Mouse (Mus musculus) midbrain, postnatal 0 days (tissue): ENCODE measurements at regions not wholly inside any gene's neighbourhood (a gene's known extent, or its start where the extent isn't known, plus 50 kb on each side); places are given as distances from the start of the nearest gene placed in this dataset.

Experiments
- ATAC-seq: fragments of 200-750 bp; cut with Nextera tagmentation; 2 replicates; pipeline ENCODE4 v1.8.0; 2017; ENCODE audit warnings: moderate number of reproducible peaks, mild to moderate bottlenecking, moderate TSS enrichment, moderate library complexity; ENCODE audit not compliant: low FRiP score
- DNase-seq: peaks from one replicate; pipeline ENCODE4 v3.0.0-alpha.2; 2015; ENCODE audit warnings: low spot score
- H3K27ac ChIP-seq: fragments of 300-500 bp; sonication (generic); 2 replicates; pipeline ENCODE4 v1.5.1; 2014; ENCODE audit warnings: low read depth, mild to moderate bottlenecking, low read length, mixed read lengths
- H3K27me3 ChIP-seq: fragments of 300-500 bp; sonication (generic); 2 replicates; pipeline ENCODE4 v1.6.1; 2014; ENCODE audit warnings: low read length, control low read depth, mixed read lengths; ENCODE audit not compliant: insufficient read depth
- H3K36me3 ChIP-seq: fragments of 300-500 bp; sonication (generic); 2 replicates; pipeline ENCODE4 v1.6.1; 2014; ENCODE audit warnings: low read length, control low read depth, mixed read lengths; ENCODE audit not compliant: insufficient read depth
- H3K4me1 ChIP-seq: fragments of 300-500 bp; sonication (generic); 2 replicates; pipeline ENCODE4 v1.6.1; 2014; ENCODE audit warnings: mild to moderate bottlenecking, control low read depth, antibody characterized with exemption, low read length, mixed read lengths; ENCODE audit not compliant: insufficient read depth
- H3K4me2 ChIP-seq: fragments of 300-500 bp; sonication (generic); 2 replicates; pipeline ENCODE4 v1.6.1; 2014; ENCODE audit warnings: low read depth, mild to moderate bottlenecking, low read length, mixed read lengths; ENCODE audit not compliant: poor library complexity, severe bottlenecking
- H3K4me3 ChIP-seq: fragments of 300-500 bp; sonication (generic); 2 replicates; pipeline ENCODE4 v1.5.1; 2014; ENCODE audit warnings: low read depth, mild to moderate bottlenecking, low read length, moderate library complexity
- H3K9ac ChIP-seq: fragments of 300-500 bp; sonication (generic); replicated peaks from 2 replicates; pipeline ENCODE4 v1.6.1; 2014; ENCODE audit warnings: mild to moderate bottlenecking, low read length, moderate library complexity, mixed read lengths; ENCODE audit not compliant: poor library complexity, severe bottlenecking
- H3K9me3 ChIP-seq: fragments of 300-500 bp; sonication (generic); 2 replicates; pipeline ENCODE4 v1.6.1; 2016; ENCODE audit warnings: low read length, control low read depth
- CTCF ChIP-seq: IDR thresholded peaks from 2 replicates; pipeline ENCODE4 v1.5.1; 2016; ENCODE audit warnings: antibody characterized with exemption, mild to moderate bottlenecking
- WGBS: fragments of 180-500 bp; shearing (Covaris S2); extraction: QIAGEN DNeasy Blood & Tissue Kit; methylation state at CpG from one replicate; pipeline ENCODE4 v1.1.7; 2014; 5-methylcytosine and 5-hydroxymethylcytosine counted together

GRCm38 (mm10) chr7:75370595-75371519 lies 61.8 kb upstream of the Sv2b start:
- Histone ChIP-seq H3K4me3 (no peak overlapping the region), H3K36me3 (no peaks in the 10 kb centered on the region), H3K27ac (no peak overlapping the region), H3K27me3 (no peaks in the 10 kb centered on the region), H3K9me3 (no peaks in the 10 kb centered on the region), H3K9ac (no peak overlapping the region), H3K4me1 (no peaks in the 10 kb centered on the region), H3K4me2 (no peak overlapping the region)
- peak; percentile 93 for DNase-seq
- ATAC-seq = peak; percentile 82
- 52% methylated on average over 12 of the region's 12 CpGs for WGBS
- TF ChIP-seq CTCF = peak; percentile 93

GRCm38 (mm10) chr7:75371520-75371876 lies 62.4 kb upstream of the Sv2b start:
- H3K36me3 ChIP-seq = no peaks in the 10 kb centered on the region
- no peak for ATAC-seq

GRCm38 (mm10) chr7:75371991-75372390 lies 62.9 kb upstream of the Sv2b start:
- 61% methylated on average over 6 of the region's 6 CpGs for WGBS

More at GRCm38 (mm10) chr7:75371520-75371876, 62.4 kb upstream of the Sv2b start:
- Histone ChIP-seq H3K4me2 (no peak overlapping the region), H3K27me3 (no peaks in the 10 kb centered on the region), H3K27ac (no peak overlapping the region), H3K4me3 (no peak overlapping the region), H3K9me3 (no peaks in the 10 kb centered on the region), H3K9ac (no peak overlapping the region), H3K4me1 (no peaks in the 10 kb centered on the region)
- TF ChIP-seq CTCF = no peak
- DNase-seq = no peak

DNA sequence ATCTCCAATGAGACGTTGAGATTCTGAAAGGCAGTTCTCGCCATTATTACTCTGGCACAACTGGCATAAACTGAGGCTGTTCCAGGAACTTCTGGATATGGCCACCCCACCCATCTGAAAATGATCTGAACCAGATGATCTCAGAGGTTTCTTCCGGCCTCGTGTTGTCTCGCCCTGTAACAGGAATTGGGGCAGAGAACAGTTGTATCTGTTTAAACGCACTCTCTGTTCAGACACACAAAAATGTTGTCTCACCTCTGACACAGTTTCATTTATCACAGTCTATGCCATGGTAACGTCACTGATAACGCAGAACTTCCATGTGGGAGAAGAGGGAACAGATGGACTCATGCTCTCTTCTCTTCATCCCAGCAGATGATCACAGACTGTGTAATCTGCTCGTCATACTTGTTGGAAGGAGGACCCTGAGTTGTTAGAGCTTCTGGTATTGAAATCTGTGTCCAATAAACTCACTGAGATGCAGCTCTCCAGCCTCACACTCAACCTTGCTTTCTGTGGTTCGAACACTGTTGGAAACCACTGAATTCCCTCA lies 63.9 kb upstream of the Sv2b start:
- Histone ChIP-seq H3K9me3 (no peaks in the 10 kb centered on the region), H3K36me3 (no peaks in the 10 kb centered on the region), H3K27ac (no peak overlapping the region), H3K27me3 (no peaks in the 10 kb centered on the region), H3K4me1 (no peaks in the 10 kb centered on the region), H3K9ac (no peak overlapping the region), H3K4me3 (no peak overlapping the region), H3K4me2 (no peak overlapping the region)
- DNase-seq = no peak
- WGBS = 83% methylated on average over 10 of the region's 10 CpGs
- no peak for TF ChIP-seq CTCF
- ATAC-seq = no peak

More at GRCm38 (mm10) chr7:75371991-75372390, 62.9 kb upstream of the Sv2b start:
- TF ChIP-seq CTCF = no peak
- H3K9ac ChIP-seq = no peak overlapping the region
- peak; percentile 14 for DNase-seq
- H3K27me3 ChIP-seq = no peaks in the 10 kb centered on the region
- no peaks in the 10 kb centered on the region for H3K4me1 ChIP-seq
- H3K27ac ChIP-seq = no peak overlapping the region
- ATAC-seq = no peak
- H3K4me3 ChIP-seq = no peak overlapping the region
- no peaks in the 10 kb centered on the region for H3K9me3 ChIP-seq
- no peaks in the 10 kb centered on the region for H3K36me3 ChIP-seq
- no peak overlapping the region for H3K4me2 ChIP-seq

- no peak for TF ChIP-seq CTCF
- H3K9ac ChIP-seq = no peak overlapping the region
- 87% methylated on average over 6 of the region's 6 CpGs for WGBS
- H3K36me3 ChIP-seq = no peaks in the 10 kb centered on the region
- H3K4me3 ChIP-seq = no peak overlapping the region
- no peak overlapping the region for H3K4me2 ChIP-seq
- H3K27ac ChIP-seq = no peak overlapping the region
- ATAC-seq (no peak), DNase-seq (no peak)
- H3K4me1 ChIP-seq = no peaks in the 10 kb centered on the region
- no peaks in the 10 kb centered on the region for H3K27me3 ChIP-seq
- no peaks in the 10 kb centered on the region for H3K9me3 ChIP-seq
Measured at GRCm38 (mm10) chr7:75374506-75374905, 65.4 kb upstream of the Sv2b start.

DNA sequence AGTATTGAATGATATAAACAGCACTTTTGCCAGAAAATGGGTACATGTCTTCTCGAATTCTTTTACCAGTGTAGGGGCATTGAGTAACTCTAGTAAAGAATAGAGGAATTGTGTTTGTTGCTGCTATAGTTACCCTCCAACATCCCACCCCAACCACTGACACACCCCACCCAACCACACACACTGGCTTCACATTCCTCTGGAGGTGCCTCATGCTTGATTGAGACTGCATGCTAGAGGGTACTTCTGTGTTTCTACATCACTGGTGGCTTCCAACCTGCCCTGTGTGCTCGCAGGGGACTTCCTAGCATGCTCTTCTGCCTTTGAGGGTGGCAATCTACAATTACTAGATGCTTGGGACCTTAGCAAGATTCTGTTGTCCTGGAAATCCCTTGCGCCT lies 70.5 kb upstream of the Sv2b start:
- no peak for ATAC-seq
- Histone ChIP-seq H3K4me3 (no peak overlapping the region), H3K27ac (no peak overlapping the region), H3K36me3 (no peaks in the 10 kb centered on the region), H3K4me1 (no peaks in the 10 kb centered on the region), H3K9me3 (no peaks in the 10 kb centered on the region), H3K27me3 (no peaks in the 10 kb centered on the region), H3K9ac (no peak overlapping the region), H3K4me2 (no peak overlapping the region)
- DNase-seq = no peak
- no peak for TF ChIP-seq CTCF
- 86% methylated on average over 3 of the region's 3 CpGs for WGBS
